In the genomic region with DNA sequence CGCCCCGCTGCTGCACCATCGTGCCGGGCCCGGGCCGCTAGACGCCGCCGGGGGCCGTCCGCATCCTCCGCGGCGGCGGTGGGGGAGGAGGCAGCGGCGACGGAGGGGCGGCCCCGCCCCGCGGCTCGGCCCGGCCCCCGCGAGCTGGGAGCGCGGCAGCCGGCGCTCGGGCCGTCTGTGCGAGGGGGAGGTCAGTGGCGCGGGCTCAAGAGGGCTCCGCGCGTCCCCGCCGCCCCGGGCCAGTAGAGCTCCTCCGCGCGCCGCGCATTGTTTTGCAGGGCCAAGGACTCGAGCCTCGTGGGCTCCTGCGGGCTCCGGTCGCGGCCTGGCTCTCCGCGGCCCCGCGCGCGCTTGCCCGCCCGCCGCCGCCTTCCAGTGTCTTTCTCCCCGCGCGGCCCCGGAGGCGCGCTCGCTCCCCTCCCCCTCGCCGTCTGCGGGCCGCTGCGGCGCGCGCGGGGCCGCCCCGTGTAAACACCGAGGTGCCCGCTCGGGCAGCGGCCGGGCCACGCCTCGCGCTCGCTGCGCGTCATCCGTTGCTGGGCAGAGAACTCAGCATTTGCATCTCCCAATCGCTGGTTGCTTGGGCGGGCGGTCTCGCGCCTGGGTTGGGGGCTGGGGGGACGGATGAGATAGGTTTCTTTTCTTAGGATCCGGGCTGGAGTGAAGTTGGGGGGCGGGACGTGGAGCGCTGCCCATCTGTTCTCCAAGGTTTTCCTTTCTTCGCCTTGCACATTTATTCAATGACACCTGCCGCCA, we compare ENCODE assay signal across 8 mouse cellular contexts. TPM values are rescaled to one million over a fixed set of nuclear protein-coding genes. Genes with fewer than 3 reads are reported as not detected.
DNase-seq lines count a peak whose midpoint lies in the region; ATAC-seq lines count a peak whose summit lies in the region.

A gene (minus strand): TSS at position 384 of the 756 bp plus-strand sequence.

- peak within 1 kb of the TSS; percentile 100 for H3K27ac ChIP-seq in hindbrain, embryonic 15.5 days (replicated peaks)

- DNase-seq in T-cell, adult 2 months (ENCODE audit: low spot score) = peak; percentile 89
- peak; percentile 96 to 98 for DNase-seq in cerebellum, postnatal 36 days
- DNase-seq in gastrocnemius, adult 18-20 months (ENCODE audit: low spot score) = peak; percentile 92
- DNase-seq in layer of hippocampus, postnatal 36 days = peak; percentile 96
- DNase-seq in lung, postnatal 36 days = peak; percentile 98
- DNase-seq in retina, embryonic 14.5 days (ENCODE audit: low spot score) = peak; percentile 96
- DNase-seq in thymus, postnatal 36 days = peak; percentile 89 to 93

- under 1% methylated on average over 89 of the region's 104 CpGs for WGBS in hindbrain, embryonic 15.5 days

- peak within 1 kb of the TSS; percentile 75 for H3K4me3 ChIP-seq in hindbrain, embryonic 15.5 days

- no peaks in the 10 kb centered on the region for H3K27me3 ChIP-seq in hindbrain, embryonic 15.5 days

- no peaks in the 10 kb centered on the region for H3K9me3 ChIP-seq in hindbrain, embryonic 15.5 days

- no peaks in the 10 kb centered on the region for H3K36me3 ChIP-seq in hindbrain, embryonic 15.5 days

- ATAC-seq in hindbrain, embryonic 15.5 days (ENCODE audit: low FRiP score, low read depth) = peak; percentile 68

- H3K4me1 ChIP-seq in hindbrain, embryonic 15.5 days (replicated peaks) = peaks cover 44% of the 10 kb centered on the region

- H3K9ac ChIP-seq in hindbrain, embryonic 15.5 days = peak within 1 kb of the TSS; percentile 86

- H3K4me2 ChIP-seq in hindbrain, embryonic 15.5 days = peak within 1 kb of the TSS; percentile 94

RNA-seq across cellular contexts. Expression of the gene that starts here (rescaled TPM):
- under 1 TPM; 0.34 to 0.57 TPM for total RNA-seq in gastrocnemius, adult 18-20 months (2021)
- polyA plus RNA-seq in hindbrain, embryonic 15.5 days (2015; fragmentation: Nextera tagmentation; extraction: Ambion mirVana) = 13.8 and 14.9 TPM in 2 replicates
- 10 to 100 TPM; 15.5 to 15.7 TPM for total RNA-seq in layer of hippocampus, postnatal 36 days (2021)

Comparison
In these comparisons a context has a peak if more than half of its experiments do, and no peak if none do; other contexts are left out.
1. Peak in every context shown above with its lines: DNase-seq, ATAC-seq, H3K4me3 ChIP-seq and H3K27ac ChIP-seq.
2. RNA of the gene that starts here (total RNA-seq): 15.5 to 15.7 TPM in layer of hippocampus, postnatal 36 days; 0.34 to 0.57 TPM in gastrocnemius, adult 18-20 months; every median in the first group is over 10 times any median in the second.
3. Peak in DNase-seq in gastrocnemius, adult 18-20 months; RNA of the gene not detected or under 1 TPM.